Mouse (Mus musculus) testis, adult 2 months (tissue): ENCODE measurements around the gene Sv2c. TPM values are rescaled to one million over a fixed set of nuclear protein-coding genes. Genes with fewer than 3 reads are reported as not detected.
A peak's percentile ranks its signal among the peaks of the same experiment; 100 is the strongest.

Experiments
- H3K27ac ChIP-seq: fragments of 200-500 bp; 2 replicates; pipeline ENCODE4 v1.5.1; 2012; ENCODE audit warnings: low read depth, low read length; ENCODE audit not compliant: control insufficient read depth, insufficient read depth
- H3K27me3 ChIP-seq: fragments of 200-500 bp; 2 replicates; pipeline ENCODE4 v1.6.1; 2012; ENCODE audit warnings: mild to moderate bottlenecking, low read length, moderate library complexity; ENCODE audit not compliant: control insufficient read depth, insufficient read depth
- H3K36me3 ChIP-seq: fragments of 200-500 bp; 2 replicates; pipeline ENCODE4 v1.6.1; 2012; ENCODE audit warnings: mild to moderate bottlenecking, low read length; ENCODE audit not compliant: control insufficient read depth, insufficient read depth
- H3K4me1 ChIP-seq: fragments of 200-500 bp; 2 replicates; pipeline ENCODE4 v1.6.1; 2012; ENCODE audit warnings: low read length; ENCODE audit not compliant: control insufficient read depth, insufficient read depth
- H3K4me3 ChIP-seq: fragments of 200-500 bp; 2 replicates; pipeline ENCODE4 v1.5.1; 2012; ENCODE audit warnings: low read depth, mild to moderate bottlenecking, low read length, moderate library complexity, mixed read lengths; ENCODE audit not compliant: control insufficient read depth
- CTCF ChIP-seq: fragments of 200-500 bp; IDR thresholded peaks from 2 replicates; pipeline ENCODE4 v1.5.1; 2012; ENCODE audit warnings: low read depth, mild to moderate bottlenecking, inconsistent platforms, low read length, moderate library complexity; ENCODE audit not compliant: control insufficient read depth, insufficient read depth, insufficient replicate concordance
- POLR2A ChIP-seq: fragments of 200-500 bp; IDR thresholded peaks from 2 replicates; pipeline ENCODE4 v1.6.1; 2012; ENCODE audit warnings: low read depth, mild to moderate bottlenecking, inconsistent platforms, low read length, moderate library complexity; ENCODE audit not compliant: control insufficient read depth
- polyA plus RNA-seq: library from polyadenylated mRNA; depleted of rRNA; stranded (reverse); fragments of >200 nt; gene quantifications from 2 replicates; pipeline ENCODE4 v1.2.3, GENCODE M21; 2012

The Sv2c gene
- polyA plus RNA-seq, 1 experiment: 9.5 TPM

DNA sequence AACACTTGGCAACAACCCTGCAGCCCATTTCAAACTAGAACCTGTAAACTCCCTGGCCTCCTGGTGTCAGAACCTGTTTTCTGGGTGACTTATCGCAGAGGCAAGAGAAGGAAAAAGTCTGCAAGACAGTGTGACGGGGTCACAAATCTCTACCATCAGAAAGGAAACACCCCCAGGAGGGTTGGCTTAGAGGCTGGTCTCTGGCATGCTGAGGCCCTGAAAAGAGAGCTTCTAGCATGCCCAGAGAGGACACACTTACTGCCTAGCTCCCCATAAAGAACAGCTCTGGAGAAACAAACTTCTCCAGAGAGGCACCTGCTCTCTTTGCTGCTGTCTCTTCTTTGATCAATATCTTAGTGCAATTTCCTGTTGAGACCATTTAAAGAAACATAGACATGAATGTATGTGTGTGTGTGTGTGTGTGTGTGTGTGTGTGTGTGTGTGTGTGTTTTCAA is 176.0 kb downstream of the Sv2c start:
- H3K4me1 ChIP-seq: no peaks in the 10 kb centered on the region
- H3K36me3 ChIP-seq: no peaks in the 10 kb centered on the region
- TF ChIP-seq POLR2A: no peak
- TF ChIP-seq CTCF: no peak
- no peak overlapping the region for H3K4me3 ChIP-seq
- H3K27me3 ChIP-seq: no peaks in the 10 kb centered on the region
- no peak overlapping the region for H3K27ac ChIP-seq

DNA sequence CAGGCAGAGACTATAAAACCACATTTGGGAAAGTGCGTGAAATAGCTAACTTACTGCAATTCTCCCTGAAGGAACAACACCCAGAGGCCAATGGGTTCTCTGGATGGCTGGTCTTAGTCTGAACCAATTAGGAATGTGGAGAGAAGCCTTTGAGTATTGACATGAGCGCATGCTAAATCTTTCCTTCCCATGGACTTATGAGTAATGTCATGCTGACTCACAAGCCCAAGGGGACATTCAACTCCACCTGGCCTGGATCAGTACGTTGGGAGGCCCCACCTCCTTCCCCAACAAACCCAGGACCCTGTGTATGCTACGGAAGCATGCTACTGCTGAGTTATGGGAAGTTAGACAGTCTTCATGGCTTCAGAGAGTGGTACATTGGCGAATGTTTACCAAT is 177.2 kb downstream of the Sv2c start:
- Histone ChIP-seq H3K36me3 (no peaks in the 10 kb centered on the region), H3K27me3 (no peaks in the 10 kb centered on the region), H3K4me3 (no peak overlapping the region), H3K27ac (no peak overlapping the region), H3K4me1 (no peaks in the 10 kb centered on the region)
- TF ChIP-seq POLR2A (no peak), CTCF (no peak)

DNA sequence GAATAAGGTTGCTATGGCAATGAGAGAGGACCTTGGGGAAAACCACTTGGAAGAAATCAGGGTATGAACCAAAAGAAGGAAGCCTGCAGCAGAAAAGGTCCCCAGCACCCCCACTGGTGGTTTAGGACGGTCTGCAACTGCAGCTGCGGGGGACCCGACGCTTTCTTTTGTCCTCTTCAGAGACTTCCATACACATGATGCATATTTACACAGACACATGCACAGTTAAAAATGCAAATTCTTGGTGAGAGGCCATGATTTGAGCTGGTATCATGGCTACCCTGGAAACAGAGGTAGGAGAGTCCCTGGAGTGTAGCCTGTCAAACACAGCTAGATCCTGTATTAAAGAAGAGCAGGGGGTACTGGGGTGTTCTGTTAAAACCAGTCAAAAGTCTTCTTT is 178.7 kb downstream of the Sv2c start:
- TF ChIP-seq CTCF (no peak), POLR2A (no peak)
- Histone ChIP-seq H3K4me3 (no peak overlapping the region), H3K4me1 (no peaks in the 10 kb centered on the region), H3K36me3 (no peaks in the 10 kb centered on the region), H3K27ac (no peak overlapping the region), H3K27me3 (no peaks in the 10 kb centered on the region)

DNA sequence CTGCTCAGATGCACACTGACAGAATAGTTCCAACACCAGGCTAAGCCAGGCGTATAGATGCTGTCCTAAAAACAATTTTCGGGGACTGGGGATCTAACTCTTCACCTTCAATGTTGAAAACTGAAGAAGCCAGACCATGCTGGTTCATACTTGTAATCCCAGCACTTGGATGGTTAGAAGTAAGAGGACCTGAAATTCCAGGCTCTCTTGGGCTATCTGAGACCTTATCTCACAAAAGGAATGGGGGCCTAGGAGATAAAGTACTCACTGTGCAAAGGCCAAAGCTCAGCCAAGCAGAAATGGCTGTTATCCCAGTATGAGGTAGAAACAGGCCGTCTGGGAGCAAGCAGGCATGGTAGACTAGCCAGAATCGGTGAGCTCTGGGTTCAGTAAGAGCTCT is 180.1 kb downstream of the Sv2c start:
- Histone ChIP-seq H3K4me3 (no peak overlapping the region), H3K27ac (no peak overlapping the region), H3K36me3 (no peaks in the 10 kb centered on the region), H3K4me1 (no peaks in the 10 kb centered on the region), H3K27me3 (no peaks in the 10 kb centered on the region)
- TF ChIP-seq POLR2A (no peak), CTCF (no peak)

DNA sequence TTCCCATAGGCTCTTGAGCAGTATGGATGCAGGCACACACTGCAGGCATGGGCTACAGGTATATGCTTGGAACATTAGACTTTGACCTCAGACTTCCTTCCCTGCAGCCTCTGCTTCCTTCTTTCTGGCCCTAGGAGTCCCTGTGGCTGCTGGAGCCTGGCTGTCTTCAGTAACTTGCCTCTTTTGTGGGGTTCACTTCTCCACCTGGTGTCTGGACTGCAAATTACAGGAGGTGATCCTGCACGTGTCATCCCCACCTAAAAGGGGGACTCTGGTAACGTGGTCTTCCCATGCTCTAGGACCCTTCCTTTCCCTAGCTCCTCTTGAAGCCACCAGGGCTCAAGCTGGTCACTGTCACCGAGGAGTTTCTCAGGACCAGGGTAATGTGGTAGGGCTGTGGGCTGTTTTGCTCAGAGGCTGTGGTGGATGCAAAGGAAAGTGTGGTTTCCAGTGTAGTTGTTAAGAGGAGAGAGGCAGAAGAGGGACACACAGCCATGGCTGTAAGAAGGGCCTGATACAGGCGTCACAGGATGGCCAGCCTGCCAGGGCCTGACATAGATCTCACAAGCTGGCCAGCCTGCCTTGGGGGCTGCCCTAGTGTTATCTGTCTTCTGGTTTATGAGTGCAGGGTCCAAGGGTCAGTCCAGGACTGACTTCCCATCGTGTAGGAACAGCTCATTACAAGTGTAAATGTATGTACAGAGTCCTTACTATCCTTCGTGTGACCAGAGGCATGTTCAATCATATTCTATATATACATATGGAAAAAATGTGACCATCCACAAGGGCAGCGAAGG is 181.1 kb downstream of the Sv2c start:
- H3K27ac ChIP-seq: no peak overlapping the region
- TF ChIP-seq CTCF (peak; percentile 8; the same call in 1 of the 2 replicates), POLR2A (no peak)
- no peaks in the 10 kb centered on the region for H3K36me3 ChIP-seq
- H3K4me1 ChIP-seq: no peaks in the 10 kb centered on the region
- no peaks in the 10 kb centered on the region for H3K27me3 ChIP-seq
- no peak overlapping the region for H3K4me3 ChIP-seq

DNA sequence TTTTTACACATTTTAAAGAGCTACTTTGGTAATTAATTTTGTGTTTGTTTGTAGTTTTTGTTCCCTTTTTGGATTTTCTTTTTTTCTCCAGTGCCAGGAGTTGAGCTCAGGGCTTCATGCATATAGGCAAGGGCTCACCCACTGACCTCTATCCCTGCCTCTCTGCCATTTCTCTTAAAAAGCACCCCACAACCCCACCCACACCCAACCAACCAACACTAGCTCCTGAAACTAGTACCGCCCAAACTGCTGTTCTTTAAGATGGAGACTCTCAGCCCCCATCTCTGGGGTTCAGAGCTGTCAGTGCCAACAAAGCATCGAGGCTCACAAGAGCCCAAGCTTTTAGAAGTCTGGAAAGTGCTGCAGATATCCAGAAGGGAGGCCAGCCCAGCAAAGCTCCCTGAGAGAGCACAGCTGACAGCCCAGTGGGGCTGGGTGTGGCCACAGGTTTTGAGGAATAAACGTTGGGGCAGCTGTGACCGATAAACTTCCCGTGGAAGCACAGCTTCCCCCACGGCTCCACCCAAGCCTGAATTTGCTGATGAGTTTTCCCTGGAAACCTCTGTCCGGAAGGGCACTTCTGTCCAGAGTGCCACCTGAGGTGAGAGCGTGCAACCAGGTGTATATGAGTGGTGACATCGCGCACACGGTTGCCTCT is 181.8 kb downstream of the Sv2c start:
- TF ChIP-seq CTCF: no peak
- no peak for TF ChIP-seq POLR2A
- H3K36me3 ChIP-seq: no peaks in the 10 kb centered on the region
- H3K27ac ChIP-seq: no peak overlapping the region
- H3K4me3 ChIP-seq: no peak overlapping the region
- no peaks in the 10 kb centered on the region for H3K27me3 ChIP-seq
- H3K4me1 ChIP-seq: no peaks in the 10 kb centered on the region

DNA sequence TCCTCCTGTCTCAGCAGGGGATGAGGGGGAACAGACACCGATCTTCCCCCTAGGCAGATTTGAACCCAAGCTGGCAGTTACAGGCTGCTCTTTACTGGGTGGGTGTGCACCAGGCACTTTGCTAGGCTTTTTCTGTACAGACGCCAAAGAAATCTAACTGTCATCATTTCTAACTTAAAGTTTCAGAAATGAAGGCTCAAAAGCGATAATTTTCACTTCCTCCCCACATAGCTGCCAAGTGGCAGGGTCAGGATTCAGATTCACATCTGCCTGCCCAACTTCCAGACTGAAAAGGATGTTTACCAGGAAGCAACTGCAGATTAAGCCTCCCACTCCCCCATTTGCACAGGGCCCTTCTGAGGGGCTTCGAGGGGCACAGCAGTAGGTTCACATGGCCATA is 183.0 kb downstream of the Sv2c start:
- Histone ChIP-seq H3K4me3 (no peak overlapping the region), H3K27ac (no peak overlapping the region), H3K36me3 (no peaks in the 10 kb centered on the region), H3K27me3 (no peaks in the 10 kb centered on the region), H3K4me1 (no peaks in the 10 kb centered on the region)
- no peak for TF ChIP-seq CTCF
- no peak for TF ChIP-seq POLR2A

DNA sequence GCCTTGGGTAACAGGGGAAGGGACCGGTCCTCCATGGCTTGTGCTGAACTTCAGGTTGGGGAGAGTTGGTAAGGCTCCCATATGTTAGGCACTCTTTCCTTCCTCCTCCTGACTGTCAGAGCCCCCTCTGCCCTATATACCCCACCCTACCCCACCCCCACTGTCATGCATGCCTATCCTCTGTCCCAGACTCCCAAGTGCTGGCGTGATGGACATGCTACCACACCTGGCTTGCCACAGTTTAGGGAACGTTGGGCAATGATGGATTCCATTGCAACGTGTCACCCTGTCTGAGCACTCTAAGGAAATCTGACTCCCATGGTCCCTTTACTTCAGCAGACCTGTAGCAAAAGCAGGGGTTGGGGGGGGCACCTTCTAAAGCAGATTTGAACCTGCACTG is 183.6 kb downstream of the Sv2c start:
- H3K36me3 ChIP-seq: no peaks in the 10 kb centered on the region
- no peak for TF ChIP-seq CTCF
- TF ChIP-seq POLR2A: no peak
- H3K27ac ChIP-seq: no peak overlapping the region
- no peaks in the 10 kb centered on the region for H3K4me1 ChIP-seq
- H3K27me3 ChIP-seq: no peaks in the 10 kb centered on the region
- H3K4me3 ChIP-seq: no peak overlapping the region
